Mouse (Mus musculus) erythroblast, adult 5-6 weeks (primary cell): ENCODE measurements around the gene Syt14. TPM values are rescaled to one million over a fixed set of nuclear protein-coding genes. Genes with fewer than 3 reads are reported as not detected.

ENCODE experiments used
- total RNA-seq, 2 experiments: library from RNA; stranded (forward) in 1 of 2; stranded (reverse) in 1 of 2; fragments of 150-400 nt in 1 of 2; fragments of 200-764, 138-1000 nt in 1 of 2; gene quantifications; 2 replicates each; pipeline versions ENCODE4 v1.2.3 to v1.2.4; 2015 to 2017; ENCODE audit warnings: low replicate concordance in 2 of 2

Syt14 gene
- total RNA-seq, 2 experiments from 2014 or later = 17.1 to 41.0 TPM

Other genes starting within 250 kb of the Syt14 start
- gene Sertad4, start 180.0 kb downstream of the Syt14 start, total RNA-seq (2015; ENCODE audit: low replicate concordance) = not detected in 2 replicates
- not detected in 2 replicates for gene Sertad4, start 180.0 kb downstream of the Syt14 start, total RNA-seq (2017; ENCODE audit: low replicate concordance)
- 1.9 and 12.7 TPM in 2 replicates for gene Diexf, start 94.5 kb upstream of the Syt14 start, total RNA-seq (2015; ENCODE audit: low replicate concordance)
- gene Diexf, start 94.5 kb upstream of the Syt14 start, total RNA-seq (2017; ENCODE audit: low replicate concordance) = 2.7 and 2.8 TPM in 2 replicates
- gene Irf6, start 117.3 kb upstream of the Syt14 start, total RNA-seq (2015; ENCODE audit: low replicate concordance) = not detected in 2 replicates
- 0.42 TPM in 1 of 2 replicates, not detected in the other for gene Irf6, start 117.3 kb upstream of the Syt14 start, total RNA-seq (2017; ENCODE audit: low replicate concordance)
- 2.9 and 5.0 TPM in 2 replicates for gene A130010J15Rik, start 132.3 kb upstream of the Syt14 start, total RNA-seq (2015; ENCODE audit: low replicate concordance)
- 1.3 and 1.4 TPM in 2 replicates for gene A130010J15Rik, start 132.3 kb upstream of the Syt14 start, total RNA-seq (2017; ENCODE audit: low replicate concordance)
- gene Traf3ip3, start 165.9 kb upstream of the Syt14 start, total RNA-seq (2015; ENCODE audit: low replicate concordance) = 11.9 and 23.1 TPM in 2 replicates
- 18.1 and 40.7 TPM in 2 replicates for gene Traf3ip3, start 165.9 kb upstream of the Syt14 start, total RNA-seq (2017; ENCODE audit: low replicate concordance)
- gene Lamb3, start 171.9 kb upstream of the Syt14 start, total RNA-seq (2015; ENCODE audit: low replicate concordance) = 0.58 and 11.1 TPM in 2 replicates
- gene Lamb3, start 171.9 kb upstream of the Syt14 start, total RNA-seq (2017; ENCODE audit: low replicate concordance) = 1.8 and 4.1 TPM in 2 replicates
- gene Hsd11b1, start 228.3 kb upstream of the Syt14 start, total RNA-seq (2015; ENCODE audit: low replicate concordance) = 55.6 and 58.0 TPM in 2 replicates
- gene Hsd11b1, start 228.3 kb upstream of the Syt14 start, total RNA-seq (2017; ENCODE audit: low replicate concordance) = 11.5 and 18.0 TPM in 2 replicates
- 13.3 and 13.4 TPM in 2 replicates for gene G0s2, start 237.4 kb upstream of the Syt14 start, total RNA-seq (2015; ENCODE audit: low replicate concordance)
- 15.5 and 16.6 TPM in 2 replicates for gene G0s2, start 237.4 kb upstream of the Syt14 start, total RNA-seq (2017; ENCODE audit: low replicate concordance)